Mouse (Mus musculus) liver, embryonic 14.5 days (tissue): Measurements from ENCODE around the gene Ak1. TPM values are rescaled to one million over a fixed set of nuclear protein-coding genes. Genes with fewer than 3 reads are reported as not detected.

Experiments used
- ATAC-seq: fragments of 200-750 bp; cut with Nextera tagmentation; 2 replicates; pipeline ENCODE4 v1.8.0; 2017; ENCODE audit warnings: moderate number of reproducible peaks, mild to moderate bottlenecking, moderate library complexity; ENCODE audit not compliant: insufficient read depth
- DNase-seq, 3 experiments: peaks; one replicate each; pipeline ENCODE4 v3.0.0-alpha.2; 2012 to 2013; ENCODE audit warnings: low read depth in 3 of 3, low spot score in 3 of 3
- H3K27ac ChIP-seq: fragments of 300-500 bp; sonication (generic); 2 replicates; pipeline ENCODE4 v1.5.1; 2014; ENCODE audit warnings: moderate library complexity, mild to moderate bottlenecking, control low read depth, inconsistent platforms
- H3K27me3 ChIP-seq: fragments of 300-500 bp; sonication (generic); 2 replicates; pipeline ENCODE4 v1.6.1; 2014; ENCODE audit warnings: mild to moderate bottlenecking, low read length, moderate library complexity; ENCODE audit not compliant: control insufficient read depth, insufficient read depth
- H3K36me3 ChIP-seq: fragments of 300-500 bp; sonication (generic); replicated peaks from 2 replicates; pipeline ENCODE4 v1.6.1; 2014; ENCODE audit warnings: low read depth; ENCODE audit not compliant: control insufficient read depth, insufficient read depth
- H3K4me1 ChIP-seq, 2 experiments: fragments of 200-500 bp in 1 of 2; fragments of 300-500 bp in 1 of 2; sonication (generic) in 1 of 2; replicated peaks; 2 replicates each; pipeline ENCODE4 v1.6.1; 2012 to 2014; ENCODE audit warnings: antibody characterized with exemption in 1 of 2, inconsistent platforms in 1 of 2, low read length in 1 of 2; ENCODE audit not compliant: control insufficient read depth in 2 of 2, insufficient read depth in 2 of 2
- H3K4me2 ChIP-seq: fragments of 300-500 bp; sonication (generic); 2 replicates; pipeline ENCODE4 v1.6.1; 2014; ENCODE audit warnings: low read depth, mild to moderate bottlenecking, control low read depth, moderate library complexity
- H3K4me3 ChIP-seq, 2 experiments: fragments of 200-500 bp in 1 of 2; fragments of 300-500 bp in 1 of 2; sonication (generic) in 1 of 2; 2 replicates each; pipeline ENCODE4 v1.5.1; 2012 to 2014; ENCODE audit warnings: low read depth in 2 of 2, low read length in 2 of 2, mild to moderate bottlenecking in 2 of 2, control low read depth in 1 of 2, inconsistent platforms in 1 of 2, moderate library complexity in 1 of 2; ENCODE audit not compliant: insufficient read depth in 1 of 2
- H3K9ac ChIP-seq: fragments of 300-500 bp; sonication (generic); replicated peaks from 2 replicates; pipeline ENCODE4 v1.6.1; 2014; ENCODE audit warnings: mild to moderate bottlenecking, control low read depth, moderate library complexity
- H3K9me3 ChIP-seq: fragments of 300-500 bp; sonication (generic); 2 replicates; pipeline ENCODE4 v1.6.1; 2016; ENCODE audit warnings: low read length, mixed read lengths; ENCODE audit not compliant: control insufficient read depth
- CTCF ChIP-seq: IDR thresholded peaks from 2 replicates; pipeline ENCODE4 v1.5.1; 2016; ENCODE audit warnings: antibody characterized with exemption, low read depth, control low read depth
- EP300 ChIP-seq: IDR thresholded peaks from 2 replicates; pipeline ENCODE4 v1.6.1; 2016; ENCODE audit warnings: antibody characterized with exemption, low read depth
- WGBS: fragments of 180-500 bp; shearing (Covaris S2); extraction: QIAGEN DNeasy Blood & Tissue Kit; methylation state at CpG from one replicate; pipeline ENCODE4 v1.1.7; 2014; ENCODE audit not compliant: insufficient replicate concordance; 5-methylcytosine and 5-hydroxymethylcytosine counted together
- polyA plus RNA-seq, 2 experiments: library from polyadenylated mRNA; depleted of rRNA in 1 of 2; stranded (reverse) in 1 of 2; unstranded in 1 of 2; fragments of >200 nt; fragmentation: Nextera tagmentation in 1 of 2; extraction: Ambion mirVana in 1 of 2; gene quantifications; 2 replicates each; pipeline versions ENCODE4 v1.2.1 to v1.2.3; 2012 to 2014

Gene Ak1
- polyA plus RNA-seq, 2 experiments, result 0.37 to 0.44 TPM

- H3K9ac ChIP-seq, result no peak overlapping the region
Observed at GRCm38 (mm10) chr2:32661509-32662107, 40.0 kb downstream of the Ak1 start.

GRCm38 (mm10) chr2:32662291-32662690 lies 40.7 kb downstream of the Ak1 start:
- no peak overlapping the region for H3K27ac ChIP-seq
- H3K9me3 ChIP-seq, result no peaks in the 10 kb centered on the region
- H3K4me1 ChIP-seq, result peaks cover 5 to 38% of the 10 kb centered on the region in 2 experiments
- H3K27me3 ChIP-seq, result no peaks in the 10 kb centered on the region
- 62% methylated on average over 5 of the region's 5 CpGs for WGBS
- TF ChIP-seq CTCF (no peak), EP300 (no peak)
- ATAC-seq, result no peak
- no peak overlapping the region for H3K9ac ChIP-seq
- no peak for DNase-seq
- no peak overlapping the region for H3K4me3 ChIP-seq
- no peaks in the 10 kb centered on the region for H3K36me3 ChIP-seq
- H3K4me2 ChIP-seq, result no peak overlapping the region

More at GRCm38 (mm10) chr2:32661509-32662107, 40.0 kb downstream of the Ak1 start:
- TF ChIP-seq CTCF, result no peak
- TF ChIP-seq EP300, result no peak
- DNase-seq (no peak), ATAC-seq (peak; percentile 56)
- Histone ChIP-seq H3K4me1 (peaks cover 5 to 38% of the 10 kb centered on the region in 2 experiments), H3K36me3 (no peaks in the 10 kb centered on the region), H3K27ac (no peak overlapping the region), H3K9me3 (no peaks in the 10 kb centered on the region), H3K4me2 (no peak overlapping the region), H3K27me3 (no peaks in the 10 kb centered on the region), H3K4me3 (no peak overlapping the region)
- WGBS, result 37% methylated on average over 7 of the region's 7 CpGs

- no peak overlapping the region for H3K27ac ChIP-seq
- H3K4me2 ChIP-seq, result no peak overlapping the region
- DNase-seq (no peak), ATAC-seq (no peak)
- H3K9me3 ChIP-seq, result no peaks in the 10 kb centered on the region
- H3K36me3 ChIP-seq, result no peaks in the 10 kb centered on the region
- no peaks in the 10 kb centered on the region for H3K27me3 ChIP-seq
- H3K4me3 ChIP-seq, result no peak overlapping the region
- no peak overlapping the region for H3K9ac ChIP-seq
- H3K4me1 ChIP-seq, result peaks cover 2 to 26% of the 10 kb centered on the region in 2 experiments; a peak in 3 of 4 replicates
- WGBS, result 72% methylated on average over 8 of the region's 8 CpGs
- TF ChIP-seq EP300, result no peak
- TF ChIP-seq CTCF, result no peak
Observed at GRCm38 (mm10) chr2:32665345-32665744, 43.8 kb downstream of the Ak1 start.

GRCm38 (mm10) chr2:32665853-32666252 lies 44.3 kb downstream of the Ak1 start:
- WGBS, result 63% methylated on average over 6 of the region's 6 CpGs
- Histone ChIP-seq H3K27me3 (no peaks in the 10 kb centered on the region), H3K36me3 (no peaks in the 10 kb centered on the region), H3K27ac (no peak overlapping the region), H3K4me1 (peaks cover 2 to 22% of the 10 kb centered on the region in 2 experiments; a peak in 3 of 4 replicates), H3K4me3 (no peak overlapping the region), H3K9me3 (no peaks in the 10 kb centered on the region), H3K9ac (no peak overlapping the region), H3K4me2 (no peak overlapping the region)
- ATAC-seq (no peak), DNase-seq (no peak)
- TF ChIP-seq EP300 (no peak), CTCF (no peak)

GRCm38 (mm10) chr2:32667775-32668174 lies 46.2 kb downstream of the Ak1 start:
- H3K9me3 ChIP-seq, result no peaks in the 10 kb centered on the region
- no peaks in the 10 kb centered on the region for H3K36me3 ChIP-seq
- H3K9ac ChIP-seq, result no peak overlapping the region
- peaks cover 0 to 15% of the 10 kb centered on the region in 2 experiments; a peak in 3 of 4 replicates for H3K4me1 ChIP-seq
- ATAC-seq, result no peak
- WGBS, result 63% methylated on average over 11 of the region's 11 CpGs
- H3K4me2 ChIP-seq, result no peak overlapping the region
- no peak overlapping the region for H3K27ac ChIP-seq
- H3K27me3 ChIP-seq, result no peaks in the 10 kb centered on the region
- DNase-seq, result no peak
- H3K4me3 ChIP-seq, result no peak overlapping the region
- TF ChIP-seq EP300 (no peak), CTCF (no peak)
